Mouse (Mus musculus): ENCODE measurements at regions not wholly inside any gene's neighbourhood (a gene's known extent, or its start where the extent isn't known, plus 50 kb on each side); places are given as distances from the start of the nearest gene placed in this dataset.

DNA sequence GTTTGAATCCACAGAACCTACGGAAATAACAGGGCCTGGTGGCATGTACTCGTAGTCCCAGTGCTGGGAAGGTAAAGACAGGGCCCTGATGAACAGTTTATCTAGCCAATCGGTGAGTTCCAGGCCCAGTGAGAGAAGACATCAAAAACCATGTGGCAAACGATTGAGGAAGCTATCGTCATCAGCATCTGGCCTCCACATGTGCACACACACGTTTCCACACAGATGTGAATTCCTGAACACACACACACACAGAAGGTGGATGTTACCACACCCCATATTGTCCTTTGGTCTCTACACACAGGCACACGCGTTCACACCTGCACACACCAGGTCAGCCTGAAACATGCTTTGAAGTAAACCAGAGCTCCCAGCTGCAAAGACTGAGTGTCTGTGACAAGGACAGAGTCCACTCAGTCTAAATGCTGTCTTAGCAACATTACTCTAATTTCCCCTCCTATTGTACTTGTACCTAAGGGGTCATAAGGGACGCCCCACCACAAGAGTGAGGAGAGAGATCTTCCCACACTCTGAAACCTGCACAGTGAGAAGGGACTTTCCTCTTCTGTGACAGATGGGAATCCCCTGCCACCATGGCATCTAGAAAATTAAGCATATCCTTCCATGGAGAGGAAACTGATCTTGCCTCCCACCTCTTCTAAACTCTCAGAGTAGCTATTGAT, 159.1 kb upstream of the Tbl1xr1 start:
- no peak for TF ChIP-seq CTCF (IDR thresholded peaks at IDR 0.05)
- TF ChIP-seq POLR2A (IDR thresholded peaks at IDR 0.05; ENCODE audit: insufficient read depth, low read depth, low read length) = no peak
